Mouse (Mus musculus) heart, adult 2 months (tissue): Measurements from ENCODE around the gene Abcg2.
"Not testable (repeated sequence)": the region's sequence is repeated elsewhere in the genome, so short reads cannot be mapped to it uniquely, and the experiment has no call there.

ENCODE experiments used
- CTCF ChIP-seq: fragments of 200-600 bp; IDR thresholded peaks from 2 replicates; pipeline ENCODE4 v1.8.1; 2022; ENCODE audit warnings: antibody characterized with exemption, mild to moderate bottlenecking, moderate library complexity
- EP300 ChIP-seq: fragments of 200-500 bp; IDR thresholded peaks from 2 replicates; pipeline ENCODE4 v1.6.1; 2011; ENCODE audit warnings: low read depth, low read length, control low read depth; ENCODE audit not compliant: insufficient read depth

- not testable (repeated sequence) for TF ChIP-seq CTCF, EP300
Observed at GRCm38 (mm10) chr6:58553812-58554211, 30.5 kb upstream of the Abcg2 start.
